Mouse (Mus musculus): ENCODE data around the gene Arpc1a. TPM values are rescaled to one million over a fixed set of nuclear protein-coding genes. Genes with fewer than 3 reads are reported as not detected.
"Not testable (repeated sequence)": the region's sequence is repeated elsewhere in the genome, so short reads cannot be mapped to it uniquely, and the experiment has no call there.

The Arpc1a gene
- total RNA-seq, 2 experiments from 2014 or later = 42.7 to 43.7 TPM

DNA sequence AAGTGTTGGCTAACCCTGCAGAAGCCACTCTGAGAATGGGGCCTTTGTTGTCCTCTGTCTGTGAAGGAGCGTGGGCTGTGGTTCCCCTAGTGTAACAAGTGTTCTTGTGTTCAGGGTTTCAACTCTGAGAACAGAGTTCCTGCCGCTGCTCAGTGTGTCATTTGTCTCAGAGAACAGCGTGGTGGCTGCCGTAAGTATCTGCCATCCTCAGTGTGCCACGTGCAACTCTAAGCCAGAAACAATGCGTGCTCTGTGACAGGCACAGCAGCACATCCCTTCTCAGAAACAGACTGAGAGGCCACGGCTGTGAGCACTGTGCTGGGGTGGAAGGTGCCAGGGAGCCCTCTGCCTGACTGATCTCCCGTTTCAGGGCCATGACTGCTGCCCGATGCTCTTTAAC lies 20.7 kb downstream of the Arpc1a start:
- no peak for DNase-seq

DNA sequence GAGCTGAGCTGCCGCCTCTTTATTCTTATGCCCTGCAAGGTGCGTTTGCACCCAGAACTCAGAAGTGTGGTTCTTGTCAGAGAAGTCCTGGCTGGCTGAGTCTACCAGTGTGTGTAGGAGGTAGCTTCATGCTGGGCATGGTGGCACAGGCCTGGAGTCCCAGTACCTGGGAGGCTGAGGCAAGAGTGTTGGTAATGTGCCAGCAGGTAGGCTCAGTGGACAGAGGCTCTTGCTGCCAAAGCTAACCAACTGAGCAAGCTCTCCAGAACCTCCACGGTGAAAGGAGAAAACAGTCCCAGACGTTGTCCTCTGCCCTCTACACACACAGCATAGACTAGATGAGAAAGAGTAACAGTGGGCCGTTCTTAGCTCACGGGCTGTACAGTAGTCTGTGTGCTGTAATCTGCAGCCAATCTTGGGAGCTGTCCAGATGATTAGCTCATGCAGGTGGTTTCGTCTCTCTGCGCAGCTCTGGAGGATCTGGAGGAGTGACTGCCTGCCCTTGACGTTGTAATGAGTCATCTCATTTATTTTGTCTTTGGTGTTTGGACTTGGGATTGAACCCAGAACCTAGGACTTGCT lies 22.2 kb downstream of the Arpc1a start:
- DNase-seq = no peak

DNA sequence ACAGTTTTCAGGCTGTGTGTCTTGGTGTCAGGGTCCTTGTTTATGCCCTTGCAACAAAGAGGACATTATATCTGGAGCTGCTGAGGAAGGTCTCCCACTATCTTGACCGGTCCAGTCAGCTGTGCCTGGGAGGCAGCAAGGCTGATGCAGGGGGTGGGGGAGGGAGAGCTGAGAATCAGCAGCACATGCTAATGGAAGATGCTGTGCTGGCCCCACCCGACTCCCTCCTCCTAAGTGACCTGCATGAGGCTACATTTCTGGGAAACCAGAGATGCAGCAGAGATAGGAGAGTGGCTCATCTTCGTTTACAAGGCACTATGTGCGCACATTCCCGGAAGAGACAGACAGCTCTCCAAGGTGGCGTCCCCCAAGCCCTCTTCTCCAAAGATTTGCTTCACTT lies 26.8 kb downstream of the Arpc1a start:
- DNase-seq = no peak

DNA sequence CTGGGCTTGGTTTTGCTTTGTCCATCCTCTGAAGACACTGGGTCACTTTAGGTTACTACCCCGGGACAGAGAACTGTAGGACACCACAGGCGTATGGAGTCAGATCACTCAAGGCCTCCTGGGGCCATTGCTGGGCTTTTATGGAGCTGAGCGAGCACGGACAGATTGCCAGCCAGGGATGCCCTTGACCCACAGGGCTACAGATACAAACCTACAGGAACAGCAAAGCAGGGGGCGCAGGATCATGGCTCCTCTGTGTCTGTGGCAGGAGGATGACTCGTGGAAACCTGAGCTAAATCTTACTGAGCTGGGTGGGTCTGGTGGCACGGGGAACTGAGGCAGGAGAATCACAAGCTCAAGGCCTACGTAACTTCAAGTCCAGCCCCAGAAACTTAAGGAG lies 28.9 kb downstream of the Arpc1a start:
- no peak for DNase-seq

DNA sequence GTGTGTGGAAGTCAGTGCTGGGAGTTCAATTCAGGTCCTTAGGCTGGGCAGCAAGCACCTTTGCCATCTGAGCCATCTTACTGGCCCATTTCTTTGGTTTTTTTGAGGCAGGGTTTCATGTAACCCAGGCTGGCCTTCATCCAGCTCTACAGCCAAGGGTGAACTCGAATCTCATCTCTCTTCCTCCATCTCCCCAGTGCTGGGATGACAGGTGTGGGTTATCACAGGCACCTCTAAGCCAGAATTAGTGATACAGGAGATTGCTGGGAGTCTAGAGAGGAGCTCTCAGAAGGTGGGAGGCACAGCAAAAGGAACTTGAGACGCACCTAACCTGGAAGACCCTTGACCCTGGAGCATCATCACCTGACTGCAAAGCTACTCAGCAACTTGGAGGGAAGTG lies 29.8 kb downstream of the Arpc1a start:
- DNase-seq = no peak

DNA sequence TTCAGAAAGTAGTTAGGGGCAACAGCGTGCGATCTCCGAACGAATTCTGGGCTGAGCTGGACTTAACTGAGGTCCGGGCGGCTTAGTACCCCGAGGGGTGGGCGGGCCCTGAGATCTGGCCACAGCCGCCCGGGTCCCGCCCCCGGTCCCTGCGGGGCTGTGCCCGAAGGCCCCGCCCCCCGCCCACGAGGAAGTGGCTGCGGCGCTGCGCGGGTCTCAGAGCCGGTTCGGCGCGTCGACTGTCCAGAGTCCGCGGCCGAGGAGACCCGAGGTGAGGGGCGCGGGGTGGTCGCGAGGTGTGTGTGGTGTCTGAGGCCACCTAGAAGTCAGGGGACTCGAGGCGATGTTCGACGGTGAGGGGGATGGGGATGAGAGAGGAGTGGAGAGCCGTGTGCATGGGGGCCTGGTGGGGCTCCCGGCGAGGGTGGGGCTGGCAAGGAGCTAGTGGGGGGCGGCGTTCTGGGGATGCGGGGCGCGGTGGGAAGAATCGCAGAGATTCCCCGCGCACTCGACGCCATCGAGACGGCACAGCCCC lies 30.5 kb downstream of the Arpc1a start, which contains the start of gene Arpc1b:
Gene Arpc1b, plus strand, starts transcription at position 145 of the 535 bp plus-strand sequence.
- DNase-seq = peak; percentile 74

DNA sequence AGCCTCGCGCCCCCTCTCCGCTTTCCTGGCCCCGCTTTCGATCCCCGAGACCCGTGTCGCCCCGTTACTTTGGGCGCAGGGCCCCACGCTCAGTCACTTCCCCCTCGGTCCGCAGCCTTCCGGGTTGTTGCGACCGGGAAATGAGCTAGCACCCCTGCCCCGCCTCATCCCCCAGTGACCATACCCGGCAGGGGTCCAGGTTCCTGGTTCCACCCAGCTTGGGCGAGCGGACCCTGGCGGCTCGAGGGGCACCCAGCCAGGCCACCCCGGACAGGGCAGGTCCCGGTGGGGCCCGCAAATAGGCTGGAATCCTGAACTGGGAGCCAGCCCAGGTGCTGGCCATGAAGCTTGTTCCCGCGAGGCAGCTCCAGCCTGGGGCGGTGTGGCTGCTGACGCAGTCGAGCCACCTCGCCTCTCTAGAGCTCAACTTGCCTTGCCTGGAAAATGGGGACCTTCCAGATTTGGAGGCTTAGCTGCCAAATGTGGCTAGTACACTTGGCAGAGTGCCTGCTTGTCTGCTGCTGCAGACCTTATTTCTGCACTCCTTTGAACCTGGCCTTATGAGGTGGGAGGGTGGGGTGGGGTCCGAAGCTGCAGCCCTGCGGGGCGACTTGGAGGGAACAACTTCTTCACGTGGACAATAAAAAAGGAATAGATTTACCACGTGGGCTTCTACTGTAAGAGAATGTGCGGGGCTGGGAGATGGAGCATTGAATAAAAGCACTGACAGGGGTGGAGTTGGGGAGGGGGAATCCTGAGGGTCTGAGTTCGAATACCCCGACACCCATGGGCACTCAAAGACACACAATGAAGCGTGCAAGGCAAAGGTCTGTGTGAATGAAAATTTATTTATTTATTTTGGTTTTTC lies 31.2 kb downstream of the Arpc1a start:
- DNase-seq = peak; percentile 77

DNA sequence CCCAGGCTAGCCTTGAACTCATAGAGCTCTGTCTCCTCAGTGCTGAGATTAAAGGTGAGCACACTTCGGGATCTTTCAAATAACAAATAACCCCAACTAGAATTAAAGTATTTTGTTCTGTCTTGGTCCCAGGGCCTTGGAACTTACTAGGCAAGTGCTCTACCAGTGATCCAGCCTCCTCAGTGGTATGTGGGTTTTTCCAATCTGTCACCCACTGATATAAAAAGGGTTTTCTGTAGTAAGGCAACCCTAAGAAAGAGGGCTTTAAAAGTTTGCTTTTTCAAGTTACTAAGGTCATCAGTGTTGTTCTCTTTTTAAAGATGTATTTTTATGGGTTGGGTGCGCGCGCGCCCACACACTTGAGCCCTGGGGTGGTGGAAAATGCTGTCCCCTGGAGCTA lies 32.1 kb downstream of the Arpc1a start:
- DNase-seq = no peak

DNA sequence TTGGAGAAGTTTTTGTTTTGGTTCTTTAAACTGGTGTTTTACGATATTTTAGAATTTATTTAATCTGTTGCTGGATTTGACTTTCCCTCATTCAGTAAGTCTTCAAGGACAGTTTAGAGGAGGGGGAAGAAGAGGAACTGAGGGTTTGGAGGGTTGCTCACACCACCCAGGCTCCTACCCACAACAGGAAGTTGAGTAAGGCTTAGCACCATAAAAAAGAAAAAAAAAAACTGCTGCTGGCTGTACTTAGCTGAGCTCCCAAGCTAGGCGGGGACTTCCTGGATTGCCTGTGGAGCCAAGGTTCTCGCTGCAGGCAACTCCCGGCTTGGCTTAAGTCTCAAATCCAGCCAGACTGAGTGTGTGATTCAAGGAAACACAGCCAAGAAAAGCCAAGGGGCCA lies 32.7 kb downstream of the Arpc1a start:
- peak; percentile 38 for DNase-seq

DNA sequence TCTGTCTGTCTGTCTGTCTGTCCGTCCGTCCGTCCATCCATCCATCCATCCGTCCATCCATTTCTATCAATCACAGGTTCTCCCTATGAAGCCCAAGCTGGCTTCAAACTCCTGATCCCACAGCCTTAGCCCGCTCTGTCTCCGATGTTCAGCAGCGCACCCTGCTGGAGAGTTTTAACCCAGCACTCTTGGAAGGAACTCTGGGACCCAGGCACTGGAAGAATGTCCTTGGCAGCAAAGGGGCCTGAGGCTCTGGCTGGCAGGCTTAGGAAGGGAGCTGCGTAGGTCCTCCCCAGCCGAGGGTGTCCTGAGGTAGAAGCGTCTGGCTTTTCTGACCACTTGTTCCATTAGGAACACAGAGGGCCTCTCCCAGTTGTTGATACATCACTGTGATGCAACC lies 33.3 kb downstream of the Arpc1a start:
- DNase-seq = peak; percentile 75

DNA sequence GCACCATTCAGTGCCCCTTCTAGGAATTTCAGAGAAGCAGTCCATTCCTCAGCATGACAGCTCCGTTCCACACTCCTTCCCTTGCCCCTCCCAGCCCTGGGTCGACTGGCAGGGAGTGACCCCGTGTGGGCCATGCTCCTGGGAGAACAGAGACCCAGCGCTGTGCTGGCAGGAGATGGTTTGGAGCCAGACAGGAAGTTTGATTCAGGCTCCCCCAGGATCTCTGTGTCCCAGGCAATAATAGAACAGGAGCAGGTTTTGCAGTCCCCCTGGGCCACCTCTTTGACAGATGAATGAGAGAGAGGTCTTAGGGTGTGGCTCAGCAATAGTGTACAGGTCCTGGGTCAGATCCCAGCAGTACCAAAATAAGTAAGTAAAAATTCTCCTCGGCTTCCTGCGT lies 34.4 kb downstream of the Arpc1a start:
- DNase-seq = no peak

DNA sequence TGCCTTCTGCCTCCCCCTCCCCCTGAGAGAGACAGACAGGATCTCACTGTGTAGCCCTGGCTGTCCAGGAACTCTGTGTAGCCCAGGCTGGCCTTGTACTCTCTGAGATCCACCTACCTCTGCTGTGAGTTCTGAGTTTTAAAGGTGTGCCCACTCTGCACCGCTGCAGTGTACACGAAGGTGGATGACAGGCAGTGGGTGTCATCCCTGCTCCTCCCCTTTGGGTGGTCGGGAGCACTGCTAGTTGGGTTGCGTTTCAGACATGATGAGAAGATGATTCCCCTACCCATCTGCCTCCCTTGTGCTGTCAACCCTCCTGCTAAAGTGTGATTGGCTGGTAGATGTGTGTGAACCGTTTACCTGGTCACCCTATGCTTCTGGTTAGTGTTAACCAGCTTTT lies 34.8 kb downstream of the Arpc1a start:
- no peak for DNase-seq

DNA sequence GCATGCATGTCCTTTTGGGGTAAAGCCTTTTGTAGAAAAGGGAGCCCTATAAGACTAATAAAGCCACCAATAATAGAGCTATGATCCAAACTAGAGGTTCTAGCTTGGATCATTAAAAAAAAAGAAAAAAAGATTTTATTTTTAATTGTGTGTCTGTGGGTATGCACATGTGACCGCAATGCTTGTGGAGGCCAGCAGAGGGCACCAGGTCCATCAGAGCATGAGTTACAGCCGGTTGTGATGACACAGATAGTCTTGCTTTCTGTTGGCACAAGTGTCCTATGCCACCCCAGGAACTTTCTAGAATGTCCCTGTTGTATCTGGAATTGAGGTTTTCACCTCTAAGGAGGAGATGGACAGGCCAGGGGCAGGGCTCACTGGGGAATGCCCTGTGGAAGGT lies 35.8 kb downstream of the Arpc1a start:
- no peak for DNase-seq

DNA sequence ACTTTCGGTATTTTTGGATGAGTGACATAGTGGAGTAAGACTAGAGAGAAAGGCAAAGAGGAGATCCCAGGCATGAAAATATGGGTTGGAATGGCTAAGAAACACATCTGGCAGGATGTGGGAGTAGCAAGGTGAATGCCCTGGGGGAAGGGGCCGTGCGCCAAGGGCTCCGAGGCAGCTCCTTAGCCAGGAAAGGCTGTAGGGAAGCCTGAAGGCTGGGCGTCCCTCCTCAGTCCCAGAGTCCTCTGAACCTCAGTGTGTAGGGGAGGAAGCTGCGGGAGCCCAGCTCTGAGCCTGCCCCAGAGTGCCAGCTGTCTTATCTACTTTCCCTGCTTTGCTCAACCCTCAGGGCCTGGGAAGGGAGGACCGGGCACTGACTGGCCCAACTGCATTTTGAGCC lies 37.3 kb downstream of the Arpc1a start:
- no peak for DNase-seq

DNA sequence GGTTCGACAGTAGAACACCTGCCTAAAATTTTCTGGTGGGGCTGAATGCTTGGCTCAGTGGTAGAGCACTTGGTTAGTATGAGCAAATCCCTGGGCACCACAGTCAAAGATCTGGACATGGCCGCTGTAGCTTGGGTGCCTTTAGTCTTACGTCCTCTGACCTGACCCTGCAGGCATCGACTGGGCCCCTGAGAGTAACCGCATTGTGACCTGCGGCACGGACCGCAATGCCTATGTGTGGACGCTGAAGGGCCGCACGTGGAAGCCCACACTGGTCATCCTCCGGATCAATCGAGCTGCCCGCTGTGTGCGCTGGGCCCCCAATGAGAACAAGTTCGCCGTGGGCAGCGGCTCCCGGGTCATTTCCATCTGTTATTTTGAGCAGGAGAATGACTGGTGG lies 39.8 kb downstream of the Arpc1a start:
- DNase-seq = no peak

DNA sequence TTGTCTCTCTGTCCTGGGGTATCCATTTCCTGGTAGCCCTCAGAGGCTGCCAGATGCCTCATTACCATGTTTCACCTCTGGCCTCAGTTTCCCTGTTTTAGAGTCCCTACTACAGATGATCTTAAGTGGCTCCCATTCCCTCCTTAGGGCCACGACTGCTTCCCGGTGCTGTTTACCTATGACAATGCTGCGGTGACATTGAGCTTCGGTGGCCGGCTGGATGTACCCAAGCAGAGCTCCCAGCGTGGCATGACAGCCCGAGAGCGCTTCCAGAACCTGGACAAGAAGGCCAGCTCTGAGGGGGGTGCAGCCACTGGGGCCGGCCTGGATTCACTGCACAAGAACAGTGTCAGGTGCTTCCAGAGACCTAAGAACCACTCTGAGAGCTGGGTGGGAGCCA lies 43.0 kb downstream of the Arpc1a start:
- DNase-seq = no peak

DNA sequence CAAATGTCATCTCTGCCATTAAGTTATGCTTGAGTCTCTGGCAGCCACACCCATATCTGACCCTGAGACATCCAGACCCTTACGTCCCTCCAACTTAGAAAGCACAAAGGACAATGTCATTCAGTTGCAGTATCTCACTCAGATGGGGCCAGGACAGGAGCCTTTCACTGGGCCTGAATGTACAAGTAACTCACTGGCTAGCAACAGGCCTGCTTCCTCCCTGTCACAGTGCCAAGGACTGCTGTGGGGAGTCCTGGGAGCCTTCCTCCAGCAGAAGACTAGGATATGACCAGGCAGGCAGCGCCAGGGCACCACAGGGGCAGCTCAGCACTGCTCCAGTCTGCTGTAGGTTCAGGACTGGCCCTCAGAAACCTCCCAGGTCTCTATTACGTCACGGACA lies 45.5 kb downstream of the Arpc1a start:
- DNase-seq = peak; percentile 31

DNA sequence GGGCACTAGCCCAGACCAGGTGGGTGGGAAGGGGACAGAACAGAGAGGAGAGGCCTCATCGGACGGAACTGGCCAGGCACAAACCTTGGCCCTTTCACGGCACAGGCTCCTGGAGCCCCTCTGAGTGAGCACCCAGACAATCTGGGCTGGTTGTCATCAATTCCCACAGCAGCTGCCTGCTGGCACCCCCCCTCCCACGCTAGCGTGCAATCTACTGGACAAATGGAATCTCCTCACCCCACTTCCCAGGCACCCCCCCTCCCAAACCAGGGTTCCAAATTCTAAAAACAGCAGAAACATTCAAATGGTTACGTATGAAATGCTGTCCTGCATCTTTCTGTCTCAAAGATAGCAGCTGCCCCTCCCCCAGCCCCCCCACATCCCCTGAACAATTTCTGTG lies 46.1 kb downstream of the Arpc1a start:
- DNase-seq = not testable (repeated sequence)

DNA sequence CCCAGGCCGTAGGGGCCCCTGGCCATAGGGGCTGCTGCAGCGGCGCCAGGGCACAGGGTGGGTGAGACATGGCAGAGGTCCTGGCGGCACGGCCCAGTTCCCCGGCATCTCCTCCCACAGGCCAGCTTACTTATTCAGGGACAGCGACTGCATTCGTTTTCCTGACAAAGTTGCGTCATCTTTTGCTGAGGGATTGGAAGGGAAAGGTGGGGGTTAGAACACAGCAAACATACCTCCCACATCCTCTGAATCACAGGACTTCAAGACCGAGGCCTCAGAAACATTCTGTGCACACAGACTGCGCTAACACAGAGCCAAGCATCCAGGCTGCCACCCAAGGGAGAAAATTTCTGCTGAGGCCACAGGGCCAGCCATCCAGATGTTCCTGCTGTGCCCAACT lies 46.6 kb downstream of the Arpc1a start:
- no peak for DNase-seq

DNA sequence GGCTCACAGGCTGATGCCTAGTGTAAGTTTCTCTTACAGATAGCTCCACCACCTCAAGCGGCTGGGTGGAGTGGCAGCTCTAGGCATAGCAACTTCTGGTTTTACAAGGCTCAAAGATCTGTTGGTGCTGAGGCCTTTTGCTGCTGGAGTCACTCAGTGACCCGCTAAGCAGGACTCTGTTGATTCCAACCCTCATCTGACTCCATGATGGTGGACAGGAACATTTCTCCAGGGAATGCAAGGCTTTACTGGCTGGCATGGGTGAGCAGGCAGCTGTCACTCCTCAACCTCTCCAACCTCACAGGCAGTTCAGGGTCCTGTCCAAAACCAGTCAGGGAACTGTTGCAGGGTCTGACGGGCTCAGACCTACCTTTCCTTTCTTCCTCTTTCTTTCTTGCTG lies 47.4 kb downstream of the Arpc1a start:
- DNase-seq = no peak

DNA sequence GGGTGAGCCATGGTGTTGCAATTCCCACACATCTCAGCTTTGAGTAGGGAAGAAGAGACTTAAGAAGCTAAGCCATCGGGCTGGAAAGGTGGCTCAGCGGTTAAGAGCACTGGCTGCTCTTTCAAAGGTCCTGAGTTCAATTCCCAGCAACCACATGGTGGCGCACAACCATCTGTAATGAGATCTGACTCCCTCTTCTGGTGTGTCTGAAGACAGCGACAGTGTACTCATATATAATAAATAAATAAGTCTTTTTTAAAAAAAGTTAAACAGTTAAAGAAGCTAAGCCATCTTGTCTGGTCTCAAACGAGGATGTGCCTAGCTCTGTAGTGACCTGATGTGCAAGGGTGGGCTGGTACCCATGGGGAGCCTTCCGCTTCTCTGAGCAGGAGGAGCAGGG lies 49.6 kb downstream of the Arpc1a start:
- not testable (repeated sequence) for DNase-seq

DNA sequence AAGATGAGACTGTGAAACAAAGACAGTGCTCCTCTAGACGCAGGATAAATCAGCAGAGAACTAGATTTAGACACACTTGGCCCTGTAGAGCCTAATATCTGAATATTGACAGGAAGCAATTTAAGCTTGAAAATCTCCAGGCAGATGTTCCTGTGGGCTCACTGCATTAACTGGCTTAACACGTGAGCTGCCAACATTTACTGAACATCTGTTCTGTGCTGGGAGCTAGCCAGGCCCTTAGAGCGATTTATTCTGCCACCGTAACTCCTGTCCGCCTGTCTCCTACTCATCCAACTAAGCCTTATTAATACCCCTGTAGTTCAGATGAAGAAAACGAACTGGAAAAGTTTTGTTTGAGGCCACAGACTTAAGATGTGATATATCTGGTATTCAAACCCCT lies 55.2 kb downstream of the Arpc1a start:
- DNase-seq = no peak
